Mouse (Mus musculus) forebrain, embryonic 14.5 days (tissue): ENCODE data around the gene Lyrm7. TPM values are rescaled to one million over a fixed set of nuclear protein-coding genes. Genes with fewer than 3 reads are reported as not detected.

Experiments used
- ATAC-seq: fragments of 200-750 bp; cut with Nextera tagmentation; 2 replicates; pipeline ENCODE4 v1.8.0; 2017; ENCODE audit warnings: mild to moderate bottlenecking, moderate library complexity
- DNase-seq: peaks from one replicate; pipeline ENCODE4 v3.0.0-alpha.2; 2015; ENCODE audit warnings: low spot score
- H3K27ac ChIP-seq: fragments of 300-500 bp; sonication (generic); 2 replicates; pipeline ENCODE4 v1.5.1; 2014; ENCODE audit warnings: low read depth, mild to moderate bottlenecking, control low read depth, low read length, moderate library complexity
- H3K27me3 ChIP-seq: fragments of 300-500 bp; sonication (generic); replicated peaks from 2 replicates; pipeline ENCODE4 v1.6.1; 2014; ENCODE audit warnings: low read length, control low read depth, mixed read lengths; ENCODE audit not compliant: control insufficient read depth, insufficient read depth
- H3K36me3 ChIP-seq: fragments of 300-500 bp; sonication (generic); 2 replicates; pipeline ENCODE4 v1.6.1; 2014; ENCODE audit warnings: low read length, control low read depth; ENCODE audit not compliant: control insufficient read depth, insufficient read depth
- H3K4me1 ChIP-seq: fragments of 300-500 bp; sonication (generic); 2 replicates; pipeline ENCODE4 v1.6.1; 2014; ENCODE audit warnings: antibody characterized with exemption, low read length, control low read depth; ENCODE audit not compliant: control insufficient read depth, insufficient read depth
- H3K4me2 ChIP-seq: fragments of 300-500 bp; sonication (generic); 2 replicates; pipeline ENCODE4 v1.6.1; 2014; ENCODE audit warnings: mild to moderate bottlenecking, control low read depth, low read length
- H3K4me3 ChIP-seq: fragments of 300-500 bp; sonication (generic); 2 replicates; pipeline ENCODE4 v1.5.1; 2014; ENCODE audit warnings: low read depth, low read length, control low read depth
- H3K9ac ChIP-seq: fragments of 300-500 bp; sonication (generic); 2 replicates; pipeline ENCODE4 v1.6.1; 2014; ENCODE audit warnings: mild to moderate bottlenecking, low read length, control low read depth, moderate library complexity
- H3K9me3 ChIP-seq: fragments of 300-500 bp; sonication (generic); replicated peaks from 2 replicates; pipeline ENCODE4 v1.6.1; 2016; ENCODE audit warnings: low read length, control low read depth, mixed read lengths; ENCODE audit not compliant: control insufficient read depth
- WGBS: fragments of 180-500 bp; shearing (Covaris S2); extraction: QIAGEN DNeasy Blood & Tissue Kit; methylation state at CpG from one replicate; pipeline ENCODE4 v1.1.7; 2014; 5-methylcytosine and 5-hydroxymethylcytosine counted together
- polyA plus RNA-seq: library from polyadenylated mRNA; unstranded; fragments of >200 nt; fragmentation: Nextera tagmentation; extraction: Ambion mirVana; gene quantifications from 2 replicates; pipeline ENCODE4 v1.2.1, GENCODE M21; 2014

Gene Lyrm7
- polyA plus RNA-seq, 1 experiment from 2014 or later: 13.2 TPM

DNA sequence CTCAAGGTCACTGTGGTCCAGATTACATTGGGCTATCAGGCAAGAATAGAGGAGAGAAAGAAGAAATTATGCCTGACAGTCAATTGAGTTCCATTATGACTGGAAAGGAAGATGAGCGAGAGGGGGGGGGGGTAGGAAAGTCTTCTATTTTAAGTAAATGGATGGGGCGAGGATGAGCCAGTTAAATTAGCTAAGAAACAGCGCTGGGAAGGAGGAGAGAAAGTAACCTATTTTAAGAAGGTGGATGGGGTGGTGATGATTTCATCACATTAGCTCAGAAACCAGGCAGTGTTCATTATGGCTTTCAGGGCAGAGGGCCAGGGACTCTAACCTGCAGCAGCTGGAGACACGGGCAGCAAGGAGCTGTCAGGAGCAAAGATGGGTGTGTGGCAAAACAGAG lies 37.2 kb downstream of the Lyrm7 start:
- H3K27me3 ChIP-seq: no peaks in the 10 kb centered on the region
- H3K27ac ChIP-seq: no peak overlapping the region
- DNase-seq (no peak), ATAC-seq (no peak)
- H3K4me1 ChIP-seq: peaks cover 3% of the 10 kb centered on the region; the same call in 1 of the 2 replicates
- H3K9ac ChIP-seq: no peak overlapping the region
- no peak overlapping the region for H3K4me2 ChIP-seq
- H3K4me3 ChIP-seq: no peak overlapping the region
- H3K36me3 ChIP-seq: no peaks in the 10 kb centered on the region
- H3K9me3 ChIP-seq: no peaks in the 10 kb centered on the region; the same call in 1 of the 2 replicates
- WGBS: 86% methylated on average over 4 of the region's 4 CpGs

DNA sequence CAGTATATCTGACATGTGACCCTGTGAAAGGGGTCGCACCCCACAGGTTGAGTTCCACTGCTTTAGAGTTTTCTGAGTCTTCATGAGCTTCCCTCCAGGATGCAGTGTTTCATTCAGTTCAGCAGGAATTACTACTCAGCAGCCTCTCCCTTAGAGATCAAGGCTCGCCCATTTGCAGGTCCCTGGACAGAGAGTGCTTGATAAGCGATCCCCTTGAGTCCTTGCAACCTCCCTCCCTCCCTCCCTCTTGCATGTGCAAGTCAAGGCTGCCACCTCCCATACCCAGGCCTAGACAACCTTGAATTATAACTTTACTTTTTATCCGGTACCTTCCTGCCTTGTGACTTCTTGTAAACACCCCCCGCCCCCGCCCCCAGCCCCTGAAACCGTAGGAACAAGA lies 41.2 kb downstream of the Lyrm7 start:
- no peak overlapping the region for H3K9ac ChIP-seq
- H3K9me3 ChIP-seq: no peaks in the 10 kb centered on the region
- H3K36me3 ChIP-seq: no peaks in the 10 kb centered on the region
- DNase-seq (no peak), ATAC-seq (no peak)
- WGBS: 69% methylated on average over 7 of the region's 7 CpGs
- H3K27me3 ChIP-seq: no peaks in the 10 kb centered on the region
- H3K27ac ChIP-seq: no peak overlapping the region
- H3K4me2 ChIP-seq: no peak overlapping the region
- H3K4me1 ChIP-seq: peaks cover 3% of the 10 kb centered on the region; the same call in 1 of the 2 replicates
- no peak overlapping the region for H3K4me3 ChIP-seq

GRCm38 (mm10) chr11:54817449-54817848 lies 43.3 kb downstream of the Lyrm7 start:
- Histone ChIP-seq H3K9ac (no peak overlapping the region), H3K4me2 (no peak overlapping the region), H3K36me3 (no peaks in the 10 kb centered on the region), H3K27ac (no peak overlapping the region), H3K27me3 (no peaks in the 10 kb centered on the region), H3K4me3 (no peak overlapping the region), H3K4me1 (peaks cover 8% of the 10 kb centered on the region; the same call in 1 of the 2 replicates), H3K9me3 (no peaks in the 10 kb centered on the region)
- peak; percentile 36 for DNase-seq
- ATAC-seq: no peak
- WGBS: 52% methylated on average over 4 of the region's 4 CpGs

GRCm38 (mm10) chr11:54815659-54816058 lies 45.1 kb downstream of the Lyrm7 start:
- Histone ChIP-seq H3K4me1 (peaks cover 10% of the 10 kb centered on the region; the same call in 1 of the 2 replicates), H3K9me3 (no peaks in the 10 kb centered on the region), H3K27me3 (no peaks in the 10 kb centered on the region), H3K36me3 (no peaks in the 10 kb centered on the region), H3K4me2 (no peak overlapping the region), H3K9ac (no peak overlapping the region), H3K4me3 (no peak overlapping the region), H3K27ac (no peak overlapping the region)
- DNase-seq (no peak), ATAC-seq (no peak)

DNA sequence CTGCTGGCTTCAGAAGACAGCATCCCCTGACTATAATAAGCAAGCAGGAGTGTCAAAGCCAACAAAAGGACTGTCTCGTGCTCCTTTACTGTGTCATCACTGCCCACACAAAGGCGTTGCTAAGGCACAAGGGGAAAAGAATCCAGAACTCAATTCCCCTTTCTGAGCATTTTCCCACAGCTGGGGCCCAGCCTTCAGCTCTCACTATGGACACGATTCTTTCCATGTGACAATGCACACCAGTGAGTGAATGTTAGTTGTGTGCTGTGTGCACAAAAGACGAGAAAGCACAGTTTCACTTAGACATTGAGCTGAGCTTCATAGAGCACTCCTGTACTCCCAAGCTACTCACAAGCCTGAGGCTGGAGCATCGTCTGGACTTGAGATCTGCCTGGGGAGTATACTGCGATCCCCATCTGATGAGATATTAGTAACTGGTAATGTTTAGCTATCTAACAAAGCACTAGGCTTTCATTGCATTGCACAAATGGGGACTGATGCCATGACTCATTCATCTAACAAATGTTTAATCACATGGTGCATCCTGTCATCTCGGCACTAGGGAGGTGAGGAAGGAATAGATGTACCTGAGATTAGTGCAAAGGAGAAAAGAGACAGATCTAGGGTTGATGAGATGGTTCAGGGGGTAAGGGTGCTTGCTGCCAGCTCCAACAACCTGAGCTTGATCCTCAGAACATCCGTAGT lies 47.8 kb downstream of the Lyrm7 start:
- DNase-seq (peak; percentile 74), ATAC-seq (peak; percentile 76)
- H3K4me2 ChIP-seq: no peak overlapping the region
- peak overlapping the region; percentile 66; the same call in 1 of the 2 replicates for H3K27ac ChIP-seq
- H3K4me3 ChIP-seq: no peak overlapping the region
- no peaks in the 10 kb centered on the region for H3K36me3 ChIP-seq
- no peaks in the 10 kb centered on the region for H3K9me3 ChIP-seq
- no peaks in the 10 kb centered on the region for H3K27me3 ChIP-seq
- no peak overlapping the region for H3K9ac ChIP-seq
- WGBS: 24% methylated on average over 8 of the region's 8 CpGs
- peaks cover 8% of the 10 kb centered on the region; the same call in 1 of the 2 replicates for H3K4me1 ChIP-seq

GRCm38 (mm10) chr11:54812314-54812713 lies 48.4 kb downstream of the Lyrm7 start:
- WGBS: 40% methylated on average over 4 of the region's 4 CpGs
- ATAC-seq: no peak

GRCm38 (mm10) chr11:54811054-54811453 lies 49.7 kb downstream of the Lyrm7 start:
- ATAC-seq (no peak), DNase-seq (no peak)
- no peaks in the 10 kb centered on the region for H3K27me3 ChIP-seq
- H3K4me2 ChIP-seq: no peak overlapping the region
- no peaks in the 10 kb centered on the region for H3K36me3 ChIP-seq
- no peaks in the 10 kb centered on the region for H3K9me3 ChIP-seq
- no peak overlapping the region for H3K4me3 ChIP-seq
- H3K9ac ChIP-seq: no peak overlapping the region
- H3K27ac ChIP-seq: no peak overlapping the region
- H3K4me1 ChIP-seq: peaks cover 8% of the 10 kb centered on the region; the same call in 1 of the 2 replicates
- 85% methylated on average over 3 of the region's 3 CpGs for WGBS

More at GRCm38 (mm10) chr11:54812314-54812713, 48.4 kb downstream of the Lyrm7 start:
- H3K27ac ChIP-seq: peak overlapping the region; percentile 66
- no peak overlapping the region for H3K4me2 ChIP-seq
- no peak overlapping the region for H3K4me3 ChIP-seq
- H3K9ac ChIP-seq: no peak overlapping the region
- no peaks in the 10 kb centered on the region for H3K36me3 ChIP-seq
- H3K27me3 ChIP-seq: no peaks in the 10 kb centered on the region
- no peaks in the 10 kb centered on the region for H3K9me3 ChIP-seq
- no peak for DNase-seq
- H3K4me1 ChIP-seq: peaks cover 8% of the 10 kb centered on the region; the same call in 1 of the 2 replicates

DNA sequence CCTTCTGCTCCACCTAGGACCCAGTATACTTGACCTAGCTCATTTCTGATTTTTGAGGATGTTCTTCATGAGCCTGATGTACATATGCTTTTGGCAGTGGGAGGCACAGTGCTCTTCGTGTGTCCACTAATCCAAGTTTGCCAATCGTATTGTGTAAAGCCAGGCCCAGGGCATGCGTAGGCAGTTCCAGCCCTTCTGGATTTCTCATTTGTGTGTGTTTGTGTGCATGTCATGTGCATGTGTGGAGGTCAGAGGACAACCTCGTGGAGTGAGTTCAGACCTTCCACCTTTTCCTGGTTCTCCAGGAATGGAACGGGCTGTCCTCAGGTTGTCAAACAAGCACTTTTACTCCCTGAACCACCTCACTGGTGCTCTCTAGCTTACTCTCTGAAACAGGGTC lies 51.1 kb downstream of the Lyrm7 start:
- Histone ChIP-seq H3K36me3 (no peaks in the 10 kb centered on the region), H3K9ac (no peak overlapping the region), H3K4me2 (no peak overlapping the region), H3K27ac (no peak overlapping the region), H3K4me1 (peaks cover 8% of the 10 kb centered on the region; the same call in 1 of the 2 replicates), H3K9me3 (no peaks in the 10 kb centered on the region), H3K27me3 (no peaks in the 10 kb centered on the region), H3K4me3 (no peak overlapping the region)
- DNase-seq (no peak), ATAC-seq (no peak)
- 89% methylated on average over 5 of the region's 5 CpGs for WGBS

- DNase-seq (no peak), ATAC-seq (no peak)
- Histone ChIP-seq H3K27me3 (no peaks in the 10 kb centered on the region), H3K36me3 (no peaks in the 10 kb centered on the region), H3K9me3 (no peaks in the 10 kb centered on the region), H3K4me2 (no peak overlapping the region), H3K27ac (no peak overlapping the region), H3K4me3 (no peak overlapping the region), H3K4me1 (peaks cover 8% of the 10 kb centered on the region; the same call in 1 of the 2 replicates), H3K9ac (no peak overlapping the region)
- 87% methylated on average over 4 of the region's 4 CpGs for WGBS
Measured at GRCm38 (mm10) chr11:54808177-54808576, 52.5 kb downstream of the Lyrm7 start.
